Mouse (Mus musculus): ENCODE data around the gene Gm28961. TPM values are rescaled to one million over a fixed set of nuclear protein-coding genes. Genes with fewer than 3 reads are reported as not detected.
"Not testable (repeated sequence)": the region's sequence is repeated elsewhere in the genome, so short reads cannot be mapped to it uniquely, and the experiment has no call there.

Gene Gm28961
- total RNA-seq (2017) = not detected in 2 replicates

GRCm38 (mm10) chrY:57705397-57705796 lies at the start of gene Gm28961:
TSS of gene Gm28961 (plus strand) at chrY:57705697.
- not testable (repeated sequence) for ATAC-seq (replicated peaks; ENCODE audit: low read depth, poor library complexity, severe bottlenecking)

Other genes with a start within 250 kb of the Gm28961 start
- not detected in 2 replicates for gene Gm21943, start 172.0 kb upstream of the Gm28961 start, total RNA-seq (2017)